Mouse (Mus musculus) lung, adult 2 months (tissue): Measurements from ENCODE around the gene Kcnd2. TPM values are rescaled to one million over a fixed set of nuclear protein-coding genes. Genes with fewer than 3 reads are reported as not detected.

Experiments used
- DNase-seq: peaks from one replicate; pipeline ENCODE4 v3.0.0; 2022
- H3K4me1 ChIP-seq: fragments of 200-500 bp; 2 replicates; pipeline ENCODE4 v1.6.1; 2011; ENCODE audit warnings: low read length; ENCODE audit not compliant: control insufficient read depth, insufficient read depth
- H3K4me3 ChIP-seq: fragments of 200-500 bp; replicated peaks from 2 replicates; pipeline ENCODE3; 2011; ENCODE audit warnings: low read depth, mild to moderate bottlenecking, control low read depth, low read length; ENCODE audit errors: extremely low read depth
- CTCF ChIP-seq: fragments of 200-500 bp; IDR thresholded peaks from 2 replicates; pipeline ENCODE4 v1.5.1; 2011; ENCODE audit warnings: mild to moderate bottlenecking, low read length, control low read depth; ENCODE audit not compliant: insufficient read depth
- POLR2A ChIP-seq: fragments of 200-500 bp; IDR thresholded peaks from 2 replicates; pipeline ENCODE4 v1.6.1; 2011; ENCODE audit warnings: low read depth, mild to moderate bottlenecking, control low read depth, low read length, borderline replicate concordance; ENCODE audit errors: extremely low read depth
- WGBS: fragments of 180-500 bp; shearing (Covaris S2); methylation state at CpG from one replicate; pipeline ENCODE4 v1.1.7; 2018; 5-methylcytosine and 5-hydroxymethylcytosine counted together
- polyA plus RNA-seq: library from polyadenylated mRNA; depleted of rRNA; stranded (reverse); fragments of >200 nt; gene quantifications from 2 replicates; pipeline ENCODE4 v1.2.3, GENCODE M21; 2012

Kcnd2 gene
- polyA plus RNA-seq, 1 experiment: 0.26 TPM

GRCm38 (mm10) chr6:21520351-21520750 is 305.0 kb downstream of the Kcnd2 start:
- DNase-seq: no peak
- 37% methylated on average over 1 of the region's 1 CpGs for WGBS
- no peak overlapping the region for H3K4me3 ChIP-seq
- H3K4me1 ChIP-seq: no peaks in the 10 kb centered on the region
- TF ChIP-seq POLR2A (no peak), CTCF (no peak)

GRCm38 (mm10) chr6:21527489-21528074 is 312.3 kb downstream of the Kcnd2 start:
- TF ChIP-seq POLR2A (no peak), CTCF (no peak)
- no peaks in the 10 kb centered on the region for H3K4me1 ChIP-seq
- DNase-seq: no peak
- H3K4me3 ChIP-seq: no peak overlapping the region
- 76% methylated on average over 1 of the region's 1 CpGs for WGBS

GRCm38 (mm10) chr6:21534009-21534408 is 318.7 kb downstream of the Kcnd2 start:
- no peak for DNase-seq
- 53% methylated on average over 2 of the region's 2 CpGs for WGBS
- no peaks in the 10 kb centered on the region for H3K4me1 ChIP-seq

GRCm38 (mm10) chr6:21534820-21535219 is 319.5 kb downstream of the Kcnd2 start:
- DNase-seq: no peak
- H3K4me1 ChIP-seq: no peaks in the 10 kb centered on the region
- no peak overlapping the region for H3K4me3 ChIP-seq
- WGBS: 21% methylated on average over 1 of the region's 1 CpGs
- TF ChIP-seq CTCF (no peak), POLR2A (no peak)

More at GRCm38 (mm10) chr6:21534009-21534408, 318.7 kb downstream of the Kcnd2 start:
- H3K4me3 ChIP-seq: no peak overlapping the region
- TF ChIP-seq CTCF (no peak), POLR2A (no peak)

GRCm38 (mm10) chr6:21551501-21551900 is 336.2 kb downstream of the Kcnd2 start:
- WGBS: 69% methylated on average over 9 of the region's 9 CpGs
- TF ChIP-seq CTCF (no peak), POLR2A (no peak)

GRCm38 (mm10) chr6:21570964-21571363 is 355.7 kb downstream of the Kcnd2 start:
- TF ChIP-seq POLR2A (no peak), CTCF (no peak)
- 56% methylated on average over 6 of the region's 6 CpGs for WGBS
- Histone ChIP-seq H3K4me3 (no peak overlapping the region), H3K4me1 (no peaks in the 10 kb centered on the region)
- DNase-seq: no peak

More at GRCm38 (mm10) chr6:21551501-21551900, 336.2 kb downstream of the Kcnd2 start:
- no peak overlapping the region for H3K4me3 ChIP-seq
- DNase-seq: no peak
- no peaks in the 10 kb centered on the region for H3K4me1 ChIP-seq

- no peak for DNase-seq
- TF ChIP-seq POLR2A (no peak), CTCF (no peak)
- H3K4me3 ChIP-seq: no peak overlapping the region
- no peaks in the 10 kb centered on the region for H3K4me1 ChIP-seq
- WGBS: 83% methylated on average over 3 of the region's 3 CpGs
Measured at GRCm38 (mm10) chr6:21590156-21590555, 374.9 kb downstream of the Kcnd2 start.

- no peaks in the 10 kb centered on the region for H3K4me1 ChIP-seq
- WGBS: 53% methylated on average over 3 of the region's 3 CpGs
- no peak overlapping the region for H3K4me3 ChIP-seq
Measured at GRCm38 (mm10) chr6:21597424-21597823, 382.1 kb downstream of the Kcnd2 start.

GRCm38 (mm10) chr6:21609381-21610059 is 394.2 kb downstream of the Kcnd2 start:
- TF ChIP-seq POLR2A (no peak), CTCF (no peak)
- no peak for DNase-seq
- Histone ChIP-seq H3K4me3 (no peak overlapping the region), H3K4me1 (no peaks in the 10 kb centered on the region)
- WGBS: 68% methylated on average over 7 of the region's 7 CpGs

More at GRCm38 (mm10) chr6:21597424-21597823, 382.1 kb downstream of the Kcnd2 start:
- TF ChIP-seq CTCF: no peak
- TF ChIP-seq POLR2A: no peak
- DNase-seq: no peak

GRCm38 (mm10) chr6:21629989-21630388 is 414.7 kb downstream of the Kcnd2 start:
- WGBS: 84% methylated on average over 4 of the region's 4 CpGs
- no peak overlapping the region for H3K4me3 ChIP-seq
- DNase-seq: no peak
- no peak for TF ChIP-seq POLR2A
- no peak for TF ChIP-seq CTCF
- H3K4me1 ChIP-seq: no peaks in the 10 kb centered on the region

GRCm38 (mm10) chr6:21655681-21656080 is 440.4 kb downstream of the Kcnd2 start:
- DNase-seq: no peak
- no peak for TF ChIP-seq POLR2A

More at GRCm38 (mm10) chr6:21655681-21656080, 440.4 kb downstream of the Kcnd2 start:
- Histone ChIP-seq H3K4me1 (no peaks in the 10 kb centered on the region), H3K4me3 (no peak overlapping the region)
